Mouse (Mus musculus): Measurements from ENCODE around the gene Atxn7l3. TPM values are rescaled to one million over a fixed set of nuclear protein-coding genes. Genes with fewer than 3 reads are reported as not detected.
A peak's percentile ranks its signal among the peaks of the same experiment; 100 is the strongest.

Gene Atxn7l3
- polyA plus RNA-seq, 1 experiment from 2014 or later = 24.7 TPM

DNA sequence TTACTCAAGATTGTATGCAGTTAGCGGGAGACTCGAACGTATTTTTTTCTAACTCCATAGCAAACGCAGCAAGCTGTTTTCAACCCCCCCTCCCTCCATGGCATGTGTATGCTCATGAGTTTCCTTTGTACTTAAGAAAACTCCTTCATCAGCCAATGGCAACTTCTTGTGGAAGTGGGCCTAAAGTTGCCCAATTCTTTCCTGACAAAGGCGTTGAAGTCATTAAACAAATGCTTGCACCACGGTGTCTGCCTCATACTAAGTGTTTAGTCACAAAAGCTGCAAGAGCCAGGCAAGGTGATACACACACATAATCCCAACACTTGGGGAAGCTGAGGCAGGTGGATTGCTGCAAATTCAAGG lies 50.2 kb downstream of the Atxn7l3 start:
- no peak overlapping the region for H3K9ac ChIP-seq (replicated peaks)
- no peak overlapping the region for H3K4me2 ChIP-seq (replicated peaks)
- H3K4me3 ChIP-seq = no peak overlapping the region
- 89% methylated on average over 6 of the region's 6 CpGs for WGBS
- ATAC-seq (ENCODE audit: low FRiP score, low read depth) = no peak
- no peaks in the 10 kb centered on the region for H3K9me3 ChIP-seq
- H3K4me1 ChIP-seq = peaks cover 28% of the 10 kb centered on the region
- H3K36me3 ChIP-seq = no peaks in the 10 kb centered on the region
- H3K27ac ChIP-seq (replicated peaks) = no peak overlapping the region
- H3K27me3 ChIP-seq = no peaks in the 10 kb centered on the region

- 59% methylated on average over 14 of the region's 14 CpGs for WGBS
- Histone ChIP-seq H3K4me2 (replicated peaks) (peak overlapping the region; percentile 76), H3K4me1 (peaks cover 28% of the 10 kb centered on the region), H3K4me3 (peak overlapping the region; percentile 39), H3K9me3 (no peaks in the 10 kb centered on the region), H3K36me3 (no peaks in the 10 kb centered on the region), H3K27me3 (no peaks in the 10 kb centered on the region), H3K27ac (replicated peaks) (peak overlapping the region; percentile 60; the same call in 1 of the 2 replicates), H3K9ac (replicated peaks) (peak overlapping the region; percentile 59)
- no peak for ATAC-seq (ENCODE audit: low FRiP score, low read depth)
These were observed 50.7 kb downstream of the Atxn7l3 start for GRCm38 (mm10) chr11:102245581-102246272.

GRCm38 (mm10) chr11:102244926-102245449 lies 51.4 kb downstream of the Atxn7l3 start:
- ATAC-seq (ENCODE audit: low FRiP score, low read depth) = peak; percentile 57; the same call in 1 of the 2 replicates
- no peaks in the 10 kb centered on the region for H3K36me3 ChIP-seq
- peak overlapping the region; percentile 60 for H3K27ac ChIP-seq (replicated peaks)
- H3K9ac ChIP-seq (replicated peaks) = peak overlapping the region; percentile 59
- H3K27me3 ChIP-seq = no peaks in the 10 kb centered on the region
- H3K4me2 ChIP-seq (replicated peaks) = peak overlapping the region; percentile 76
- under 1% methylated on average over 32 of the region's 32 CpGs for WGBS
- peak overlapping the region; percentile 39 for H3K4me3 ChIP-seq
- no peaks in the 10 kb centered on the region for H3K9me3 ChIP-seq
- peaks cover 28% of the 10 kb centered on the region for H3K4me1 ChIP-seq

DNA sequence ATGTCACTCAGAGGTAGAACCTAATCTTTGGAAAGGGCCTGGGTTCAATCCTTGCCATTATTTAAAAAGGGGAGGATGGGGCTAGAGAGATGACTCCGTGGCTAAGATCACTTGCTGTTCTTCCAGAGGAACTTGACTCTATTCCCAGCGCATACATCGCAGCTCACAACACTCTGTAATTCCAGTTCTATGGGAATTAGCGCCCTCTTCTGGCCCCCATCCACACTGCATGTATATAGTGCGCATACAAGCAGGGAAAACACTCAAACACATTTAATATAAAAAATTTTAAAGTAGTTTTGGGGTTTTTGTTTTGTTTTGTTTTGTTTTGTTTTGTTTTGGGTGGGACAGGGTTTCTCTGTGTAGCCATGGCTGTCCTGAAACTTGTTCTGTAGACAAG lies 54.6 kb downstream of the Atxn7l3 start:
- Histone ChIP-seq H3K4me1 (peaks cover 20% of the 10 kb centered on the region), H3K9me3 (no peaks in the 10 kb centered on the region)
- WGBS = 57% methylated on average over 5 of the region's 5 CpGs

DNA sequence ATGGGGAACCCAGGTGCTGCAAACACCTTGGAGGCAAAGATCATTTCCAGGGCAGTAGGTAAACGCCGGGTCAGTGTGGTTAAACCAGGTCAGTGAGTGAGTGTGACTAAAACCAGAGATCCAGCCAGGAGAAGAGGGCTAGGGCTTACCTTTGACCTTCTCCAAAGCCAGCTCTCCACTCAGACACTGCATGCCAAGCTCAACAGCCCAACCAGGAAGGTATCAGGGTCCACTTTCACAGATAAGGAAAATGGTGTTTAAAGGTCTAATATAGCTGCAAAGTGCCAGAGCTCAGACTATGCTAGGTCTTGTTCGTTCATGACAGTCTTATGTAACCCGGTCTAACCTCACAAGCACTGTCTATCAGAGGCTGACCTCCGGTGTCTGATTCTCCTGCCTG lies 55.2 kb downstream of the Atxn7l3 start:
- Histone ChIP-seq H3K27me3 (no peaks in the 10 kb centered on the region), H3K36me3 (no peaks in the 10 kb centered on the region), H3K27ac (replicated peaks) (no peak overlapping the region), H3K9ac (replicated peaks) (no peak overlapping the region), H3K4me3 (no peak overlapping the region), H3K9me3 (no peaks in the 10 kb centered on the region), H3K4me1 (peaks cover 24% of the 10 kb centered on the region), H3K4me2 (replicated peaks) (no peak overlapping the region)
- no peak for ATAC-seq (ENCODE audit: low FRiP score, low read depth)
- 84% methylated on average over 5 of the region's 5 CpGs for WGBS

More for the DNA sequence above, 54.6 kb downstream of the Atxn7l3 start:
- ATAC-seq (ENCODE audit: low FRiP score, low read depth) = no peak
- H3K27me3 ChIP-seq = no peaks in the 10 kb centered on the region
- no peak overlapping the region for H3K9ac ChIP-seq (replicated peaks)
- no peaks in the 10 kb centered on the region for H3K36me3 ChIP-seq
- no peak overlapping the region for H3K4me2 ChIP-seq (replicated peaks)
- no peak overlapping the region for H3K27ac ChIP-seq (replicated peaks)
- H3K4me3 ChIP-seq = no peak overlapping the region

GRCm38 (mm10) chr11:102240636-102241035 lies 55.8 kb downstream of the Atxn7l3 start:
- Histone ChIP-seq H3K9me3 (no peaks in the 10 kb centered on the region), H3K36me3 (no peaks in the 10 kb centered on the region), H3K4me2 (replicated peaks) (no peak overlapping the region), H3K4me3 (no peak overlapping the region), H3K27me3 (no peaks in the 10 kb centered on the region), H3K9ac (replicated peaks) (no peak overlapping the region), H3K4me1 (peaks cover 21% of the 10 kb centered on the region), H3K27ac (replicated peaks) (no peak overlapping the region)
- ATAC-seq (ENCODE audit: low FRiP score, low read depth) = no peak
- WGBS = 85% methylated on average over 6 of the region's 6 CpGs

Other genes starting within 250 kb of the Atxn7l3 start
- 21.7 and 23.3 TPM in 2 replicates for gene Mpp2, start 208.1 kb downstream of the Atxn7l3 start, polyA plus RNA-seq (2016; fragmentation: Nextera tagmentation; extraction: Ambion mirVana)
- not detected in 2 replicates for gene Ppy, start 195.3 kb downstream of the Atxn7l3 start, polyA plus RNA-seq (2016; fragmentation: Nextera tagmentation; extraction: Ambion mirVana)
- gene Pyy, start 188.8 kb downstream of the Atxn7l3 start, polyA plus RNA-seq (2016; fragmentation: Nextera tagmentation; extraction: Ambion mirVana) = not detected in 2 replicates
- not detected in 2 replicates for gene Nags, start 151.1 kb downstream of the Atxn7l3 start, polyA plus RNA-seq (2016; fragmentation: Nextera tagmentation; extraction: Ambion mirVana)
- 33.9 and 38.5 TPM in 2 replicates for gene Tmem101, start 140.2 kb downstream of the Atxn7l3 start, polyA plus RNA-seq (2016; fragmentation: Nextera tagmentation; extraction: Ambion mirVana)
- gene Lsm12, start 111.3 kb downstream of the Atxn7l3 start, polyA plus RNA-seq (2016; fragmentation: Nextera tagmentation; extraction: Ambion mirVana) = 112 and 119 TPM in 2 replicates
- gene G6pc3, start 107.0 kb downstream of the Atxn7l3 start, polyA plus RNA-seq (2016; fragmentation: Nextera tagmentation; extraction: Ambion mirVana) = 27.6 and 29.7 TPM in 2 replicates
- 98.4 and 106 TPM in 2 replicates for gene Hdac5, start 66.5 kb downstream of the Atxn7l3 start, polyA plus RNA-seq (2016; fragmentation: Nextera tagmentation; extraction: Ambion mirVana)
- gene BC030867, start 47.7 kb downstream of the Atxn7l3 start, polyA plus RNA-seq (2016; fragmentation: Nextera tagmentation; extraction: Ambion mirVana) = 11.8 and 15.2 TPM in 2 replicates
- not detected in 2 replicates for gene Asb16, start 27.9 kb downstream of the Atxn7l3 start, polyA plus RNA-seq (2016; fragmentation: Nextera tagmentation; extraction: Ambion mirVana)
- gene Tmub2, start 11.7 kb downstream of the Atxn7l3 start, polyA plus RNA-seq (2016; fragmentation: Nextera tagmentation; extraction: Ambion mirVana) = 65.5 and 69.4 TPM in 2 replicates
- gene Ubtf, start 23.1 kb upstream of the Atxn7l3 start, polyA plus RNA-seq (2016; fragmentation: Nextera tagmentation; extraction: Ambion mirVana) = 102 and 121 TPM in 2 replicates
- 26.7 and 30.4 TPM in 2 replicates for gene Slc4a1, start 69.6 kb upstream of the Atxn7l3 start, polyA plus RNA-seq (2016; fragmentation: Nextera tagmentation; extraction: Ambion mirVana)
- 117 and 133 TPM in 2 replicates for gene Rundc3a, start 96.8 kb upstream of the Atxn7l3 start, polyA plus RNA-seq (2016; fragmentation: Nextera tagmentation; extraction: Ambion mirVana)
- gene Slc25a39, start 111.3 kb upstream of the Atxn7l3 start, polyA plus RNA-seq (2016; fragmentation: Nextera tagmentation; extraction: Ambion mirVana) = 163 and 173 TPM in 2 replicates
- 67.0 and 82.7 TPM in 2 replicates for gene Grn, start 133.7 kb upstream of the Atxn7l3 start, polyA plus RNA-seq (2016; fragmentation: Nextera tagmentation; extraction: Ambion mirVana)
- gene Fam171a2, start 151.1 kb upstream of the Atxn7l3 start, polyA plus RNA-seq (2016; fragmentation: Nextera tagmentation; extraction: Ambion mirVana) = 17.6 and 18.0 TPM in 2 replicates
- gene Itga2b, start 173.5 kb upstream of the Atxn7l3 start, polyA plus RNA-seq (2016; fragmentation: Nextera tagmentation; extraction: Ambion mirVana) = 5.4 and 7.1 TPM in 2 replicates

Data from midbrain, embryonic 12.5 days (tissue).